Mouse (Mus musculus) brown adipose tissue, adult 24 weeks (tissue): Measurements from ENCODE around the gene Zfp619. TPM values are rescaled to one million over a fixed set of nuclear protein-coding genes. Genes with fewer than 3 reads are reported as not detected.
A peak's percentile ranks its signal among the peaks of the same experiment; 100 is the strongest.

ENCODE experiments used
- H3K27ac ChIP-seq: fragments of 200-500 bp; replicated peaks from 2 replicates; pipeline ENCODE4 v1.5.1; 2012; ENCODE audit warnings: low read depth, mild to moderate bottlenecking, low read length
- H3K4me1 ChIP-seq: fragments of 200-500 bp; 2 replicates; pipeline ENCODE4 v1.6.1; 2012; ENCODE audit warnings: low read length, mixed read lengths; ENCODE audit not compliant: control insufficient read depth, insufficient read depth, insufficient read length
- H3K4me3 ChIP-seq: fragments of 200-500 bp; 2 replicates; pipeline ENCODE4 v1.5.1; 2012; ENCODE audit warnings: low read depth, mild to moderate bottlenecking, low read length, moderate library complexity; ENCODE audit not compliant: insufficient read depth
- polyA plus RNA-seq: library from polyadenylated mRNA; stranded (reverse); fragments of >200 nt; gene quantifications from 2 replicates; pipeline ENCODE4 v1.2.4, GENCODE M21; 2012; ENCODE audit not compliant: missing spikeins, insufficient read depth, insufficient read length

Gene Zfp619
- polyA plus RNA-seq = 0.83 and 1.0 TPM in 2 replicates

- no peaks in the 10 kb centered on the region for H3K4me1 ChIP-seq
- H3K4me3 ChIP-seq = peak within 1 kb of the TSS; percentile 94
- peak within 1 kb of the TSS; percentile 99 for H3K27ac ChIP-seq
Measured at GRCm38 (mm10) chr7:39517616-39518177, at the start of gene Zfp619. Gene Zfp619 (plus strand): TSS chr7:39517766.

GRCm38 (mm10) chr7:39479013-39479412, 38.6 kb upstream of the Zfp619 start:
- no peaks in the 10 kb centered on the region for H3K4me1 ChIP-seq
- H3K27ac ChIP-seq = no peak overlapping the region
- H3K4me3 ChIP-seq = no peak overlapping the region

- Histone ChIP-seq H3K4me3 (no peak overlapping the region), H3K27ac (no peak overlapping the region)
Measured at GRCm38 (mm10) chr7:39484384-39484783, 33.2 kb upstream of the Zfp619 start.

GRCm38 (mm10) chr7:39487159-39487853, 30.3 kb upstream of the Zfp619 start:
- H3K27ac ChIP-seq = no peak overlapping the region
- H3K4me3 ChIP-seq = peak overlapping the region; percentile 44
- no peaks in the 10 kb centered on the region for H3K4me1 ChIP-seq

More at GRCm38 (mm10) chr7:39484384-39484783, 33.2 kb upstream of the Zfp619 start:
- no peaks in the 10 kb centered on the region for H3K4me1 ChIP-seq

GRCm38 (mm10) chr7:39487854-39488205, 29.7 kb upstream of the Zfp619 start:
- no peaks in the 10 kb centered on the region for H3K4me1 ChIP-seq
- H3K4me3 ChIP-seq = peak overlapping the region; percentile 44; the same call in 1 of the 2 replicates
- H3K27ac ChIP-seq = no peak overlapping the region

- Histone ChIP-seq H3K4me3 (no peak overlapping the region), H3K27ac (no peak overlapping the region), H3K4me1 (no peaks in the 10 kb centered on the region)
Measured at GRCm38 (mm10) chr7:39494646-39495045, 22.9 kb upstream of the Zfp619 start.

- H3K4me1 ChIP-seq = no peaks in the 10 kb centered on the region
- no peak overlapping the region for H3K27ac ChIP-seq
- H3K4me3 ChIP-seq = no peak overlapping the region
Measured at GRCm38 (mm10) chr7:39504100-39504499, 13.5 kb upstream of the Zfp619 start.

GRCm38 (mm10) chr7:39518362-39518761, 796 bp downstream of the Zfp619 start:
- no peak overlapping the region for H3K27ac ChIP-seq
- no peaks in the 10 kb centered on the region; the same call in 1 of the 2 replicates for H3K4me1 ChIP-seq
- H3K4me3 ChIP-seq = peak overlapping the region; percentile 2

GRCm38 (mm10) chr7:39523703-39524424, 6.3 kb downstream of the Zfp619 start:
- no peak overlapping the region for H3K4me3 ChIP-seq
- no peaks in the 10 kb centered on the region; the same call in 1 of the 2 replicates for H3K4me1 ChIP-seq

GRCm38 (mm10) chr7:39543151-39543550, 25.6 kb downstream of the Zfp619 start:
- no peak overlapping the region for H3K4me3 ChIP-seq
- no peak overlapping the region for H3K27ac ChIP-seq
- H3K4me1 ChIP-seq = no peaks in the 10 kb centered on the region; the same call in 1 of the 2 replicates

More at GRCm38 (mm10) chr7:39523703-39524424, 6.3 kb downstream of the Zfp619 start:
- H3K27ac ChIP-seq = no peak overlapping the region

- peak overlapping the region; percentile 81 for H3K4me3 ChIP-seq
- peak overlapping the region; percentile 89 for H3K27ac ChIP-seq
- no peaks in the 10 kb centered on the region; the same call in 1 of the 2 replicates for H3K4me1 ChIP-seq
Measured at GRCm38 (mm10) chr7:39544242-39545111, 26.9 kb downstream of the Zfp619 start.

GRCm38 (mm10) chr7:39545134-39545533, 27.6 kb downstream of the Zfp619 start:
- Histone ChIP-seq H3K4me1 (no peaks in the 10 kb centered on the region; the same call in 1 of the 2 replicates), H3K27ac (peak overlapping the region; percentile 89), H3K4me3 (peak overlapping the region; percentile 81)

- Histone ChIP-seq H3K27ac (no peak overlapping the region), H3K4me1 (peaks cover 6% of the 10 kb centered on the region; the same call in 1 of the 2 replicates), H3K4me3 (no peak overlapping the region)
Measured at GRCm38 (mm10) chr7:39549336-39549735, 31.8 kb downstream of the Zfp619 start.

GRCm38 (mm10) chr7:39551976-39552891, 34.7 kb downstream of the Zfp619 start:
- Histone ChIP-seq H3K4me1 (peaks cover 6% of the 10 kb centered on the region), H3K4me3 (peak overlapping the region; percentile 90), H3K27ac (peak overlapping the region; percentile 75)
